Mouse (Mus musculus) R1 (cell line): ENCODE measurements around the gene Prkn.
"Not testable (repeated sequence)": the region's sequence is repeated elsewhere in the genome, so short reads cannot be mapped to it uniquely, and the experiment has no call there.

ENCODE experiments used
- DNase-seq: peaks from one replicate; pipeline ENCODE4 v3.0.0-alpha.2; 2018; ENCODE audit warnings: low read depth, low spot score

Prkn gene

GRCm38 (mm10) chr17:11127217-11127616, 287.0 kb downstream of the Prkn start:
- peak; percentile 45 for DNase-seq

DNA sequence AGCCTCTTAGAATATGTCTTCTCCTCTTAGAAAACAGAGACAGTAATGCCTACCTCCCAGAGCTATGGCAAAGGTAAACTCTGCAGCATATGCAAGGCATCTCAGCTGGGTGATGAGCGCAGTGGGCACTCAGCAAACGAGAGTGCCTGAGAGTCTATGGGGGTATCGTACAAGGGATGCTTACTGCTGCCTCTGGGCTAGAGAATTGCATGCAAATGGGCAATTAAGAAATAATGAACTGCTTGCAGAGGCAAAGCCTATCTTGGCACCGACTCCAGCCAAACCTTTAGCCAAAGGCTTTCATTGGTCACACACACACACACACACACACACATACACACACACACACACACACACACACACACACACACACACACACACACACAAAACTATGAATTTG, 290.7 kb downstream of the Prkn start:
- DNase-seq = no peak

GRCm38 (mm10) chr17:11142321-11142720, 302.1 kb downstream of the Prkn start:
- no peak for DNase-seq

GRCm38 (mm10) chr17:11156119-11156518, 315.9 kb downstream of the Prkn start:
- no peak for DNase-seq

GRCm38 (mm10) chr17:11157536-11157935, 317.4 kb downstream of the Prkn start:
- DNase-seq = no peak

- DNase-seq = no peak
Measured at GRCm38 (mm10) chr17:11161436-11161835, 321.3 kb downstream of the Prkn start.

DNA sequence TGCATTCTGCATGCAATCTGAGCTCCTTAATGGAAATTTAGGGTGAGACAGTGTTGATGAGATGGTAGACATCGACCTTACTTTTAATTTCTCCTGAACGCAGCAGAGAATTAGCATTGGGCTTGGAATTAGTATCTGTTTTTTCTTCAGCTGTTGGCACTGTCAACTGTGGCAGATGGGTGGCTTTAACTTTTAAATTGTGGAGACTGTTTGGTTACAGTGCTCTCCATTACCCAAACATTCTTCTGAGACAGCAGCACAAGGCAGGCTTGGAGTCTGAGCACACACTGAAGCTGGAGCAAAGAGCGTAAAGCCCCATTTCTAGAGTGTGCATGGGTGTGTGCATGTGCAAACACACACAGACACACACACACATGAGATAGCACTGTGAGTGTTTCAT, 322.6 kb downstream of the Prkn start:
- no peak for DNase-seq

GRCm38 (mm10) chr17:11187356-11187755, 347.2 kb downstream of the Prkn start:
- no peak for DNase-seq

GRCm38 (mm10) chr17:11188494-11188893, 348.3 kb downstream of the Prkn start:
- no peak for DNase-seq

DNA sequence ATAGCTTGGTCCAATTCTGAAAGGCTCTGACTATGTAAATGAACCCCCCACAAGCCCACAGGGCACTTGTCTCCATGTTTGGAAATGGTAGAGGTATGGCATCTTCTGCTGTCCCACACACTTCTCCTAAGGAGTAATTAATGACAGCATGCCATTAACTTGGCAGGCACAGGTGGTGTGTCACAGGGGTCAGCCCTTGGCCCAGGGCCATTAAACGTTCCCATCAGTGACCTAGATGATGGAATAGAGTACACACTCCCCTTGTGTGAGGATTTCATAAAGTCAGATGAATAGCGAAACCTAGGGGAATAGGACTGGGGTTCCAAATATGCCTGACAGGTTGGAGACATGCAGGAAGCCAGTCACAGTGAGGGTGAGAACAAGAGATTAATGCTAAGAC, 350.1 kb downstream of the Prkn start:
- no peak for DNase-seq

GRCm38 (mm10) chr17:11198134-11198533, 357.9 kb downstream of the Prkn start:
- DNase-seq = no peak

- DNase-seq = not testable (repeated sequence)
Measured at GRCm38 (mm10) chr17:11209063-11209462, 368.9 kb downstream of the Prkn start.

- no peak for DNase-seq
Measured at GRCm38 (mm10) chr17:11211006-11211405, 370.8 kb downstream of the Prkn start.

DNA sequence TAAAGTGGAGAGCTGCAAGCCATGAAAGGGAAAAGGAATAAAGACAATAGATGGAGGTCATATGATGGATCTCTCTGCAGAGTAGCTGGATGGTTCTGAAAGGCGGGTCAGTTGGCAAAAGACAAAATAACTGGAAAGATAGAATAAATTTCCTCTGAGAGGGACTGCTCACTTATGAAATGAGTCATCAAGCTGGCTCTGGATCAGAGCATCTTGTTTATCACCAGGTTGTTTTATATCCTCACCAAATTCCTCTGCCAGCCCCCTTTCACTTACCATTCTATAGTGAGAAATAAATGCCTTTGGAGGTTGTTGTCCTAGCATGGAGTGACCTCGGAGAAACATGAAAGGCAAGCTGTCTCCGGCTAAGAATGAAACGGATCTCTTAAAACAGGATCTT, 371.4 kb downstream of the Prkn start:
- DNase-seq = no peak

DNA sequence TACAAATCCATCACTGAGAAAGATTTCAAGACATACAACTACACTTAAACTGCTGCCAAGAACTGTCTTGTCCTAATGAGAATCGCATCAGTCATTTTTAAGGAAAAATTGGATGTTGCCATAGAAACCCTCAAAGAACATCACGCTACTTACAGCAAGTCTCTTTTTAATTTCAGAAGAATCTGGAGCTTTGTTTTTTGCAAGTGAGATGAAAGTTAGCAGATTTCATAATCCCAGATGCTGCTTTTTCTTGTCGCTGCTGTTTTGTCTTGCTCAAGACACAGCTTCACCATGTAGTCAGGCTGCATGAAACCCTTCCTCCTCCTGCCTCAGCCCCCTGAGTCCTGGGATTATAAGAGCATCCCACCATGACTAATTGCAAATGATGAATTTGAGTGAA, 373.5 kb downstream of the Prkn start:
- DNase-seq = no peak

DNA sequence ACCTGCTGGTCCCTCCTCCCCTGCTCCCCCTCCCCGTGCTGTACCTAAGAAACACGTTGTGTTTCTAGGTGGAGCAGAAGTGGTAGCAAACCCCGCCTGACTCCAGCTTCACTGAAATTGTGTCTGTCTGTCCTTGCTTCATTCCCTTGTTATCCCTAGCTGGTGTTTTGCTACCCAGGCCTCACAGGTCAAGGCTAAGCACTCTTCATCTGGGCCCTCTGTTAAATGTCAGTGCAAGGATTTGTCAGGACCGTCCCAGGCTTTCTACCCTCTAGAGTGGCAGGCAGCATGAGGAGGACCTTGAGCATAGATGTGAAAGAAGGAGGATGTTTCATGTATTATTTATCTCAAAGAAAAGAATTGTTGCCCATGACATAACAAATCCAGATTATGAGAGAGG, 388.8 kb downstream of the Prkn start:
- DNase-seq = no peak

GRCm38 (mm10) chr17:11229426-11229825, 389.2 kb downstream of the Prkn start:
- no peak for DNase-seq

GRCm38 (mm10) chr17:11230604-11231395, 390.6 kb downstream of the Prkn start:
- DNase-seq = peak; percentile 17

- no peak for DNase-seq
Measured at GRCm38 (mm10) chr17:11235273-11235672, 395.1 kb downstream of the Prkn start.

DNA sequence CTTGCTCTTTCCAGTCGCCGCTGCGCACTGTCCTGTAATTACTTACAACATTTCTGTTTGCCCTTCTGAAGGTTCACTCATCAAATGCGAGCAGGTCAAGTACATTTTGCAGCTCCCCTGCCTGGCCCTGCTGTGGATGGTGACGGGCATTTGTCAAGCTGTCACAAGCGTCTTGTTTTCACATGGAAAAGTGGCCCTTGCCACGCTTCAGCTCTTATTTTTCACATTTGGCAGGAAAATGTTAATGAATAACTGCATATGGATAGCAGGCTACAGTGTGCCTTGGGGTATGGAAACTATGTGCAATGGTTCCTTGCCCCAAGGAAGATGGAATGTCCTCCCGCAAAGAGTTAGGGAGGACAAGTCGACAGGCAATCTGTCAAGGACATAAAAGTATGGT, 404.9 kb downstream of the Prkn start:
- no peak for DNase-seq

DNA sequence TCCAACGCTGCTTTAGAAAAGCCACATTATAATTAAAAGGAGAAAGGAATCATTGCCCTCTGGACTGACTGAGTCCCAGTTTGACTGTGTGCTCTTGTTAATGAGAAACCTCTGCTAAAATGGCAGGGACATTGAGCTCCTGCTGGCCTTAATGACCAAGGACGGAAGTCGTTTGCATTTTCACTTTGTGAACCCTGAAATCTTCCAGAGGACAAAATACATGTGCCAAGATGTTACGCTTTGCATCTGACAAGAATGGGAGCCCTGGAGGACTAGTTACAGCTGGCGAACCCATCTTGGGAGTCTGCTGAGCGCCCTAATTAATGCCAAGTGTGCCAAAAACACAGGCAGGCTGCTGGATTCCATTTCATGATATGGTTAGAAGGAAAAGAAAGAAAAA, 409.0 kb downstream of the Prkn start:
- no peak for DNase-seq

DNA sequence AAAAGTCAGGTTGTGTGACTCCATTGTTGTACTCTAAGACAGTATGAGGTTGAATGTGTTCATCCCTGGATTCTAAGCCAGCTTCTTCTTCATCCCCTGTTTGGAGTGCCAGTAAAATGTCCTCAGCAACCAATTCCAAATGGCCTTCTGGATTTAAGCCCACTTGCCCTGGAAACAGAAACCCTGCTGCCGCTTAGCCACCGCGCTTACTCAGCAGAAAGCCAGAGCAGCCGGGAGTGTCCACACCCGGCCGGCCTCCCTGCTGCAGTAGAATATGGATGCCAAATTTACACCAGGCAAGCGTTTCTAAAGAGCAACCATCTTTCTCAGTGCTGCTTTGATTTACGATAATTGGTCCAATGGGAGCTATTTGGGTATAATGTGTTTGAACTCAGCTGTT, 420.5 kb downstream of the Prkn start:
- no peak for DNase-seq

DNA sequence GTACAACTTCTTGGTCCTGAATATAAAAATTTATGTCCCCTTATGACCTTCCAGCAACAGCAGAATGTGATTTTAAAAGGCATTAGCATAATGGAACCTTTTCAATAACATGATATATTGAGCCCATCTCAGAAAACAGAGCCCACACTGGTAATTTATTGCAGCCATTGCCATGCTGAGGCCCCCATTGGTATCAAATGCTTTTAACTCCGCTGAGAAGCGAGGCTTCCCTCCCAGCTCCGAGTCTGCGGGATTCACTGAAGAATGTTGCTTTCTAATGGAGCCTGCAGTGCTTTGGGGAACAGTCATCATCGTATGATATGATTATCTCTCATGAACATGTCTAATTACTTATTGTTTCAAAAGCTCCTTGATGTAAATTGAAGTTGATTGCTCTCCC, 421.5 kb downstream of the Prkn start:
- no peak for DNase-seq

- no peak for DNase-seq
Measured at GRCm38 (mm10) chr17:11267951-11268350, 427.8 kb downstream of the Prkn start.
